Comparison of ENCODE assay signal across 8 mouse cellular contexts in the genomic region with DNA sequence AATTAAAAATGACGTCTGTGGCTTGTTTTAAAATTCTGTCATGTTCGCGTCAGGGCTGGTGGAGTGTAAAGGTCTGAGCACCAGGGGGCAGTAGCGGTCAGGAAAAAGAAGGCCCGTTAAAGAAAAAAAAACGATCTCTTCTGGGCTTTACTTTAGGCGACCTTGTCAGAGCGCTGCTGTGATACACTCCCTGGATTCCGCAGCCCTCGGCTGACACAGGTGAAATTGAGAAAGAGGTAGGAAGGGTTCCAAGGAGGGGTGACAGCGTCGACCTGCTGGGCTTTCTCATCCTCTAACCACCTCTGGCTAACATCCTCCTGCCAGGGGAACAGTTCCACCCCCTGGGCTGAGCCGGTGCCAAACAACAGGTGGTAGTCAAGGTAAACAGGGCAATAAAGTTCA. TPM values are rescaled to one million over a fixed set of nuclear protein-coding genes. Genes with fewer than 3 reads are reported as not detected.
DNase-seq lines count a peak whose midpoint lies in the region; ATAC-seq and TF ChIP-seq lines count a peak whose summit lies in the region.

No protein-coding gene starts in this region.

- no peaks in the 10 kb centered on the region for H3K27me3 ChIP-seq in testis, adult 2 months (ENCODE audit: control insufficient read depth, insufficient read depth, low read length)
- H3K27me3 ChIP-seq in liver, embryonic 14.5 days (ENCODE audit: control insufficient read depth, insufficient read depth, low read length), result no peaks in the 10 kb centered on the region; the same call in 1 of the 2 replicates

- no peaks in the 10 kb centered on the region for H3K9me3 ChIP-seq in liver, embryonic 14.5 days (ENCODE audit: control insufficient read depth, low read length)

- H3K36me3 ChIP-seq in testis, adult 2 months (ENCODE audit: control insufficient read depth, insufficient read depth, low read length), result no peaks in the 10 kb centered on the region
- no peaks in the 10 kb centered on the region for H3K36me3 ChIP-seq in liver, embryonic 14.5 days (replicated peaks; ENCODE audit: control insufficient read depth, insufficient read depth, low read depth)

- H3K27ac ChIP-seq in testis, adult 2 months (ENCODE audit: control insufficient read depth, insufficient read depth, low read depth, low read length), result peak overlapping the region; percentile 67
- H3K27ac ChIP-seq in gastrocnemius, adult 2 months, result no peak overlapping the region
- no peak overlapping the region for H3K27ac ChIP-seq in liver, embryonic 14.5 days

- DNase-seq in testis, postnatal 14 days (ENCODE audit: low spot score), result no peak
- DNase-seq in cerebellum, postnatal 14 days, result peak; percentile 79 to 91
- peak; percentile 77 for DNase-seq in gastrocnemius, adult 2 months
- DNase-seq in liver, embryonic 14.5 days (ENCODE audit: low read depth in 3 of 3, low spot score in 3 of 3), result peak in 2 of 3 experiments; percentile 45 to 59
- DNase-seq in neural tube, embryonic 10.5 days (ENCODE audit: extremely low spot score, low spot score), result peak; percentile 71
- DNase-seq in thymus, postnatal 14 days, result peak; percentile 74

- no peak for TF ChIP-seq EP300 in liver, embryonic 14.5 days (IDR thresholded peaks at IDR 0.05; ENCODE audit: low read depth)

- TF ChIP-seq POLR2A in testis, adult 2 months (IDR thresholded peaks at IDR 0.05; ENCODE audit: control insufficient read depth, low read depth, low read length), result no peak

- 4% methylated on average over 13 of the region's 13 CpGs for WGBS in liver, embryonic 14.5 days (ENCODE audit: insufficient replicate concordance)

- TF ChIP-seq CTCF in testis, adult 2 months (IDR thresholded peaks at IDR 0.05; ENCODE audit: control insufficient read depth, insufficient read depth, insufficient replicate concordance, low read depth, low read length), result peak; percentile 49
- TF ChIP-seq CTCF in gastrocnemius, adult 2 months (IDR thresholded peaks at IDR 0.05), result peak; percentile 80
- TF ChIP-seq CTCF in liver, embryonic 14.5 days (IDR thresholded peaks at IDR 0.05; ENCODE audit: low read depth), result peak; percentile 79

- H3K4me1 ChIP-seq in testis, adult 2 months (ENCODE audit: control insufficient read depth, insufficient read depth, low read length), result peaks cover 4% of the 10 kb centered on the region
- peaks cover 0 to 3% of the 10 kb centered on the region in 2 experiments; a peak in 1 of 4 replicates for H3K4me1 ChIP-seq in liver, embryonic 14.5 days (replicated peaks; ENCODE audit: control insufficient read depth in 2 of 2, insufficient read depth in 2 of 2, low read length in 1 of 2)

- H3K4me2 ChIP-seq in liver, embryonic 14.5 days (ENCODE audit: low read depth), result peak overlapping the region; percentile 55

- peak; percentile 77 for ATAC-seq in inflammation-experienced regulatory T-cells, adult 6 months
- ATAC-seq in liver, embryonic 14.5 days (ENCODE audit: insufficient read depth), result no peak

- intact Hi-C loops in gastrocnemius, adult 2 months (cut with DNase I), result loop anchor here (2.0 kb wide), 1 partner anchor 105 kb away; no protein-coding TSS in a partner anchor

- H3K4me3 ChIP-seq in testis, adult 2 months (ENCODE audit: control insufficient read depth, low read depth, low read length), result peak overlapping the region; percentile 77
- H3K4me3 ChIP-seq in gastrocnemius, adult 2 months, result peak overlapping the region; percentile 56
- H3K4me3 ChIP-seq in liver, embryonic 14.5 days (ENCODE audit: insufficient read depth in 1 of 2, low read depth in 2 of 2, low read length in 2 of 2), result 0 out of 4 replicates have a peak overlapping the region, but pooled peaks of 1 of the 2 experiments have one; percentile 11

- peak overlapping the region; percentile 27 for H3K9ac ChIP-seq in liver, embryonic 14.5 days (replicated peaks)

RNA-seq across cellular contexts. Expression of a gene that starts 20.9 kb away (rescaled TPM):
- 37.4 and 41.2 TPM in 2 replicates for polyA plus RNA-seq in testis, adult 2 months (2012; rRNA removed)
- total RNA-seq in gastrocnemius, adult 2 months (2021), result 10 to 100 TPM; 39.5 to 59.5 TPM
- polyA plus RNA-seq in inflammation-experienced regulatory T-cells, adult 6 months (2017; shearing (Covaris generic)), result 100 to 1,000 TPM; 206 to 398 (median 214) TPM
- 102 and 132 TPM in 2 replicates for polyA plus RNA-seq in liver, embryonic 14.5 days (2012; rRNA removed)
- 183 and 201 TPM in 2 replicates for polyA plus RNA-seq in liver, embryonic 14.5 days (2014; fragmentation: Nextera tagmentation; extraction: Ambion mirVana)
